Mouse (Mus musculus) E14TG2a.4 (cell line): ENCODE results near the gene Zfp879.

Source experiments
- H3K27me3 ChIP-seq: 2 replicates; pipeline ENCODE4 v1.6.1; 2014; ENCODE audit warnings: low read length, control low read depth; ENCODE audit not compliant: insufficient read depth
- H3K36me3 ChIP-seq: 2 replicates; pipeline ENCODE4 v1.6.1; 2014; ENCODE audit warnings: low read length, control low read depth; ENCODE audit not compliant: insufficient read depth
- H3K4me1 ChIP-seq: replicated peaks from 2 replicates; pipeline ENCODE4 v1.6.1; 2014; ENCODE audit warnings: low read depth, low read length, control low read depth
- H3K4me3 ChIP-seq: replicated peaks from 2 replicates; pipeline ENCODE4 v1.5.1; 2014; ENCODE audit warnings: mild to moderate bottlenecking, low read length
- H3K9me3 ChIP-seq: 2 replicates; pipeline ENCODE4 v1.6.1; 2014; ENCODE audit warnings: low read length, control low read depth
- CTCF ChIP-seq: conservative IDR thresholded peaks from 2 replicates; pipeline ENCODE4 v1.5.1; 2014; ENCODE audit warnings: low read length
- NANOG ChIP-seq: IDR thresholded peaks from 2 replicates; pipeline ENCODE4 v1.6.1; 2014; ENCODE audit warnings: borderline replicate concordance, low read length, mixed read lengths
- POU5F1 ChIP-seq: IDR thresholded peaks from 2 replicates; pipeline ENCODE4 v1.6.1; 2014; ENCODE audit warnings: low read length, borderline replicate concordance

Gene Zfp879

GRCm38 (mm10) chr11:50841023-50841735 is at the start of gene Zfp879:
Zfp879 (minus strand) TSS chr11:50841552.
- Histone ChIP-seq H3K4me1 (peaks cover 10% of the 10 kb centered on the region), H3K27me3 (peaks cover 34% of the 10 kb centered on the region), H3K36me3 (no peaks in the 10 kb centered on the region), H3K9me3 (no peaks in the 10 kb centered on the region), H3K4me3 (peak within 1 kb of the TSS; percentile 72)
- TF ChIP-seq POU5F1 (no peak), CTCF (no peak), NANOG (no peak)

- TF ChIP-seq NANOG: no peak
- H3K4me1 ChIP-seq: peaks cover 19% of the 10 kb centered on the region
- no peaks in the 10 kb centered on the region for H3K9me3 ChIP-seq
- peaks cover 21% of the 10 kb centered on the region; the same call in 1 of the 2 replicates for H3K36me3 ChIP-seq
- peak within 1 kb of the TSS; percentile 74 for H3K4me3 ChIP-seq
- H3K27me3 ChIP-seq: peaks cover 4% of the 10 kb centered on the region; the same call in 1 of the 2 replicates
These were observed 46.2 kb upstream of the Zfp879 start, which contains the start of gene Zfp454 for GRCm38 (mm10) chr11:50887390-50888128. Zfp454 (minus strand) TSS chr11:50887651.

- H3K4me1 ChIP-seq: peaks cover 19% of the 10 kb centered on the region
- peaks cover 21% of the 10 kb centered on the region; the same call in 1 of the 2 replicates for H3K36me3 ChIP-seq
- H3K27me3 ChIP-seq: peaks cover 4% of the 10 kb centered on the region; the same call in 1 of the 2 replicates
- H3K4me3 ChIP-seq: peak overlapping the region; percentile 74
- no peaks in the 10 kb centered on the region for H3K9me3 ChIP-seq
- no peak for TF ChIP-seq CTCF
- TF ChIP-seq NANOG: no peak
- no peak for TF ChIP-seq POU5F1
These were observed 45.6 kb upstream of the Zfp879 start for GRCm38 (mm10) chr11:50886933-50887293.

- no peaks in the 10 kb centered on the region for H3K9me3 ChIP-seq
- peak overlapping the region; percentile 74 for H3K4me3 ChIP-seq
- peaks cover 4% of the 10 kb centered on the region; the same call in 1 of the 2 replicates for H3K27me3 ChIP-seq
- peaks cover 19% of the 10 kb centered on the region for H3K4me1 ChIP-seq
- H3K36me3 ChIP-seq: peaks cover 21% of the 10 kb centered on the region; the same call in 1 of the 2 replicates
- TF ChIP-seq POU5F1 (no peak), NANOG (no peak), CTCF (no peak)
These were observed 45.0 kb upstream of the Zfp879 start for GRCm38 (mm10) chr11:50886231-50886932.

- Histone ChIP-seq H3K27me3 (peaks cover 4% of the 10 kb centered on the region; the same call in 1 of the 2 replicates), H3K4me3 (no peak overlapping the region), H3K4me1 (peaks cover 22% of the 10 kb centered on the region), H3K36me3 (peaks cover 21% of the 10 kb centered on the region; the same call in 1 of the 2 replicates), H3K9me3 (no peaks in the 10 kb centered on the region)
- TF ChIP-seq POU5F1: no peak
- no peak for TF ChIP-seq NANOG
- no peak for TF ChIP-seq CTCF
These were observed 42.4 kb upstream of the Zfp879 start for GRCm38 (mm10) chr11:50883756-50884155.

- Histone ChIP-seq H3K36me3 (peaks cover 13% of the 10 kb centered on the region), H3K9me3 (no peaks in the 10 kb centered on the region), H3K4me1 (0 out of 2 replicates have a peak, but pooled peaks cover 7% of the 10 kb centered on the region), H3K4me3 (no peak overlapping the region), H3K27me3 (no peaks in the 10 kb centered on the region)
- TF ChIP-seq CTCF (no peak), NANOG (no peak), POU5F1 (no peak)
These were observed 37.3 kb upstream of the Zfp879 start for GRCm38 (mm10) chr11:50878641-50879040.

- peaks cover 83% of the 10 kb centered on the region for H3K27me3 ChIP-seq
- H3K9me3 ChIP-seq: 0 out of 2 replicates have a peak, but pooled peaks cover 8% of the 10 kb centered on the region
- no peak for TF ChIP-seq NANOG
- H3K36me3 ChIP-seq: no peaks in the 10 kb centered on the region
- H3K4me1 ChIP-seq: peaks cover 51% of the 10 kb centered on the region
- H3K4me3 ChIP-seq: peak overlapping the region; percentile 79
These were observed 9.7 kb upstream of the Zfp879 start for GRCm38 (mm10) chr11:50850989-50851601.

GRCm38 (mm10) chr11:50850177-50850735 is 8.9 kb upstream of the Zfp879 start, which contains the start of gene Grm6:
Grm6 (plus strand) TSS chr11:50850685.
- H3K4me1 ChIP-seq: peaks cover 51% of the 10 kb centered on the region
- peaks cover 85% of the 10 kb centered on the region for H3K27me3 ChIP-seq
- peak within 1 kb of the TSS; percentile 79 for H3K4me3 ChIP-seq
- H3K9me3 ChIP-seq: 0 out of 2 replicates have a peak, but pooled peaks cover 8% of the 10 kb centered on the region
- H3K36me3 ChIP-seq: no peaks in the 10 kb centered on the region
- no peak for TF ChIP-seq CTCF
- no peak for TF ChIP-seq POU5F1
- no peak for TF ChIP-seq NANOG
